Comparison of ENCODE assay signal across 18 mouse cellular contexts in genomic region chr10:75564687-75565265, GRCm38 (mm10). TPM values are rescaled to one million over a fixed set of nuclear protein-coding genes. Genes with fewer than 3 reads are reported as not detected.
DNase-seq lines count a peak whose midpoint lies in the region; ATAC-seq and TF ChIP-seq lines count a peak whose summit lies in the region.
"Had no signal": no experiment of that assay in that cellular context is flagged by ENCODE, and none has a peak within 500 bp of the region (broad histone marks: within the 10 kb centered on the region; RNA-seq: fewer than 3 reads in every experiment).

No protein-coding gene starts in this region.

- no peak for DNase-seq in kidney, adult 2 months
- no peak for DNase-seq in kidney, adult 11 months
- DNase-seq in thymus, adult 2 months = no peak
- no peak for DNase-seq in thymus, postnatal 14 days
- no peak for DNase-seq in right cerebral cortex, adult 2 months (ENCODE audit: low spot score in 2 of 2)
- DNase-seq: adrenal gland, postnatal 10 days; cerebellum, adult 9-10 months; gastrocnemius, postnatal 10 days; heart, postnatal 14 days; lung, embryonic 14.5 days had no signal

- TF ChIP-seq POLR2A in kidney, adult 2 months (IDR thresholded peaks at IDR 0.05; ENCODE audit: low read depth, low read length) = no peak
- no peak for TF ChIP-seq POLR2A in thymus, adult 2 months (IDR thresholded peaks at IDR 0.05; ENCODE audit: control insufficient read depth, extremely low read depth, insufficient read depth, low read length, poor library complexity)

- peaks cover 17% of the 10 kb centered on the region; the same call in 1 of the 2 replicates for H3K4me1 ChIP-seq in kidney, adult 2 months (ENCODE audit: control insufficient read depth, insufficient read depth, low read length)
- peaks cover 36% of the 10 kb centered on the region for H3K4me1 ChIP-seq in thymus, adult 2 months (replicated peaks; ENCODE audit: control insufficient read depth, insufficient read depth, low read length)
- 0 out of 2 replicates have a peak, but pooled peaks cover 7% of the 10 kb centered on the region for H3K4me1 ChIP-seq in intestine, postnatal 0 days (replicated peaks; ENCODE audit: control insufficient read depth, insufficient read depth, low read length)
- H3K4me1 ChIP-seq in hindbrain, embryonic 16.5 days (ENCODE audit: control insufficient read depth, insufficient read depth, low read depth, low read length) = peaks cover 15% of the 10 kb centered on the region

- TF ChIP-seq CTCF in kidney, adult 2 months (conservative IDR thresholded peaks at IDR 0.05; ENCODE audit: insufficient read depth, insufficient read length, low read depth, low read length) = no peak
- no peak for TF ChIP-seq CTCF in thymus, adult 2 months (IDR thresholded peaks at IDR 0.05; ENCODE audit: borderline replicate concordance, control insufficient read depth, extremely low read depth, insufficient read depth, low read length, poor library complexity)
- no peak for TF ChIP-seq CTCF in intestine, postnatal 0 days (IDR thresholded peaks at IDR 0.05; ENCODE audit: low read depth)

- H3K9ac ChIP-seq in intestine, postnatal 0 days (ENCODE audit: low read depth, low read length) = peak overlapping the region; percentile 26; the same call in 1 of the 2 replicates
- H3K9ac ChIP-seq in hindbrain, embryonic 16.5 days (ENCODE audit: low read depth, low read length) = no peak overlapping the region
- H3K9ac ChIP-seq: hindbrain, embryonic 15.5 days; limb, embryonic 12.5 days; lung, embryonic 14.5 days; neural tube, embryonic 12.5 days had no signal

- peak overlapping the region; percentile 82 for H3K27ac ChIP-seq in kidney, adult 2 months (ENCODE audit: insufficient read depth, low read depth, low read length)
- H3K27ac ChIP-seq in thymus, adult 2 months (ENCODE audit: control insufficient read depth, insufficient read depth, low read length) = peak overlapping the region; percentile 75
- peak overlapping the region; percentile 89 for H3K27ac ChIP-seq in intestine, postnatal 0 days (ENCODE audit: low read depth, low read length)
- no peak overlapping the region for H3K27ac ChIP-seq in hindbrain, embryonic 16.5 days (ENCODE audit: low read depth, low read length)
- H3K27ac ChIP-seq: heart, embryonic 10.5 days; hindbrain, embryonic 15.5 days; left cerebral cortex, adult 2 months; limb, embryonic 12.5 days; neural tube, embryonic 12.5 days had no signal

- H3K27me3 ChIP-seq in kidney, adult 2 months (replicated peaks; ENCODE audit: control insufficient read depth, insufficient read depth, low read length) = no peaks in the 10 kb centered on the region
- peaks cover 9% of the 10 kb centered on the region for H3K27me3 ChIP-seq in thymus, adult 2 months (ENCODE audit: control insufficient read depth, insufficient read depth, low read length)
- H3K27me3 ChIP-seq in intestine, postnatal 0 days (replicated peaks; ENCODE audit: control insufficient read depth, insufficient read depth, low read length) = peaks cover 18% of the 10 kb centered on the region
- H3K27me3 ChIP-seq in hindbrain, embryonic 16.5 days (replicated peaks; ENCODE audit: control insufficient read depth, insufficient read depth, low read length) = no peaks in the 10 kb centered on the region
- H3K27me3 ChIP-seq: hindbrain, embryonic 15.5 days had no signal

- ATAC-seq in intestine, postnatal 0 days = no peak
- no peak for ATAC-seq in hindbrain, embryonic 16.5 days

- H3K4me3 ChIP-seq in kidney, adult 2 months (ENCODE audit: insufficient read depth, low read depth, low read length) = peak overlapping the region; percentile 24
- no peak overlapping the region for H3K4me3 ChIP-seq in thymus, adult 2 months (ENCODE audit: control insufficient read depth, insufficient read depth, low read length)
- peak overlapping the region; percentile 20; the same call in 1 of the 2 replicates for H3K4me3 ChIP-seq in intestine, postnatal 0 days (ENCODE audit: low read depth, low read length)
- H3K4me3 ChIP-seq in hindbrain, embryonic 16.5 days (ENCODE audit: low read length) = no peak overlapping the region
- H3K4me3 ChIP-seq: heart, embryonic 10.5 days; hindbrain, embryonic 15.5 days; left cerebral cortex, adult 2 months; limb, embryonic 12.5 days; neural tube, embryonic 12.5 days had no signal

- H3K9me3 ChIP-seq in intestine, postnatal 0 days (ENCODE audit: control insufficient read depth) = no peaks in the 10 kb centered on the region
- H3K9me3 ChIP-seq in hindbrain, embryonic 16.5 days (ENCODE audit: control insufficient read depth, low read length) = no peaks in the 10 kb centered on the region
- H3K9me3 ChIP-seq: heart, embryonic 10.5 days; hindbrain, embryonic 15.5 days; limb, embryonic 12.5 days; neural tube, embryonic 12.5 days had no signal

- peak overlapping the region; percentile 57 for H3K4me2 ChIP-seq in intestine, postnatal 0 days (replicated peaks; ENCODE audit: low read depth)
- no peak overlapping the region for H3K4me2 ChIP-seq in hindbrain, embryonic 16.5 days (ENCODE audit: low read length)
- H3K4me2 ChIP-seq: hindbrain, embryonic 15.5 days; limb, embryonic 12.5 days; lung, embryonic 14.5 days; neural tube, embryonic 12.5 days had no signal

- WGBS in kidney, adult 2 months = 57% methylated on average over 12 of the region's 12 CpGs
- 45% methylated on average over 12 of the region's 12 CpGs for WGBS in thymus, adult 2 months
- WGBS in intestine, postnatal 0 days = 76% methylated on average over 12 of the region's 12 CpGs
- 91% methylated on average over 12 of the region's 12 CpGs for WGBS in hindbrain, embryonic 16.5 days

- H3K36me3 ChIP-seq in kidney, adult 2 months (ENCODE audit: control insufficient read depth, insufficient read depth, low read length) = no peaks in the 10 kb centered on the region
- H3K36me3 ChIP-seq in thymus, adult 2 months (ENCODE audit: control insufficient read depth, insufficient read depth, low read length) = no peaks in the 10 kb centered on the region
- no peaks in the 10 kb centered on the region for H3K36me3 ChIP-seq in intestine, postnatal 0 days (ENCODE audit: control insufficient read depth, insufficient read depth)
- H3K36me3 ChIP-seq in hindbrain, embryonic 16.5 days (ENCODE audit: control insufficient read depth, insufficient read depth, low read length) = no peaks in the 10 kb centered on the region
- H3K36me3 ChIP-seq: heart, embryonic 10.5 days; hindbrain, embryonic 15.5 days; limb, embryonic 12.5 days; neural tube, embryonic 12.5 days had no signal

RNA-seq across cellular contexts. Expression of gene Ggt1, which starts 3.4 kb away (rescaled TPM):
- polyA plus RNA-seq in kidney, adult 2 months (2012; rRNA removed) = 881 and 1,007 TPM in 2 replicates
- 5.6 and 6.9 TPM in 2 replicates for polyA plus RNA-seq in thymus, adult 2 months (2012; rRNA removed)
- 131 and 132 TPM in 2 replicates for polyA plus RNA-seq in intestine, postnatal 0 days (2015; fragmentation: Nextera tagmentation; extraction: Ambion mirVana)
- polyA plus RNA-seq in hindbrain, embryonic 16.5 days (2015; fragmentation: Nextera tagmentation; extraction: Ambion mirVana) = 0.69 and 2.1 TPM in 2 replicates

RNA-seq across cellular contexts. Expression of gene Lrrc75b, which starts 4.6 kb away (rescaled TPM):
- 2.1 and 2.2 TPM in 2 replicates for polyA plus RNA-seq in kidney, adult 2 months (2012; rRNA removed)
- 1.8 and 2.2 TPM in 2 replicates for polyA plus RNA-seq in thymus, adult 2 months (2012; rRNA removed)
- 1.2 and 1.8 TPM in 2 replicates for polyA plus RNA-seq in intestine, postnatal 0 days (2015; fragmentation: Nextera tagmentation; extraction: Ambion mirVana)
- polyA plus RNA-seq in hindbrain, embryonic 16.5 days (2015; fragmentation: Nextera tagmentation; extraction: Ambion mirVana) = 38.9 and 44.7 TPM in 2 replicates

RNA-seq across cellular contexts. Expression of gene Ggt5, which starts 24.4 kb away (rescaled TPM):
- 34.5 and 48.3 TPM in 2 replicates for polyA plus RNA-seq in kidney, adult 2 months (2012; rRNA removed)
- 49.5 and 73.6 TPM in 2 replicates for polyA plus RNA-seq in thymus, adult 2 months (2012; rRNA removed)
- 4.0 and 4.9 TPM in 2 replicates for polyA plus RNA-seq in intestine, postnatal 0 days (2015; fragmentation: Nextera tagmentation; extraction: Ambion mirVana)
- polyA plus RNA-seq in hindbrain, embryonic 16.5 days (2015; fragmentation: Nextera tagmentation; extraction: Ambion mirVana) = 2.9 and 3.5 TPM in 2 replicates
- polyA plus RNA-seq: C2C12 had no signal

RNA-seq across cellular contexts. Expression of gene Gucd1, which starts 47.0 kb away (rescaled TPM):
- 124 and 164 TPM in 2 replicates for polyA plus RNA-seq in kidney, adult 2 months (2012; rRNA removed)
- 77.0 and 80.5 TPM in 2 replicates for polyA plus RNA-seq in thymus, adult 2 months (2012; rRNA removed)
- polyA plus RNA-seq in intestine, postnatal 0 days (2015; fragmentation: Nextera tagmentation; extraction: Ambion mirVana) = 80.9 and 84.6 TPM in 2 replicates
- polyA plus RNA-seq in hindbrain, embryonic 16.5 days (2015; fragmentation: Nextera tagmentation; extraction: Ambion mirVana) = 15.4 and 19.8 TPM in 2 replicates

RNA-seq across cellular contexts. Expression of gene Snrpd3, which starts 47.4 kb away (rescaled TPM):
- polyA plus RNA-seq in kidney, adult 2 months (2012; rRNA removed) = 27.0 and 41.2 TPM in 2 replicates
- 25.1 and 28.3 TPM in 2 replicates for polyA plus RNA-seq in thymus, adult 2 months (2012; rRNA removed)
- polyA plus RNA-seq in intestine, postnatal 0 days (2015; fragmentation: Nextera tagmentation; extraction: Ambion mirVana) = 62.6 and 63.3 TPM in 2 replicates
- 114 and 124 TPM in 2 replicates for polyA plus RNA-seq in hindbrain, embryonic 16.5 days (2015; fragmentation: Nextera tagmentation; extraction: Ambion mirVana)

Comparison
In these comparisons a context has a peak if more than half of its experiments do, and no peak if none do; other contexts are left out.
1. H3K4me3 ChIP-seq: peak in kidney, adult 2 months (single experiment) and intestine, postnatal 0 days (single experiment); none in thymus, adult 2 months (single experiment) and hindbrain, embryonic 16.5 days (single experiment).
2. RNA of gene Ggt1, which starts 3.4 kb away (polyA plus RNA-seq): 881 to 1,007 TPM in kidney, adult 2 months and 131 to 132 TPM in intestine, postnatal 0 days; 5.6 to 6.9 TPM in thymus, adult 2 months and 0.69 to 2.1 TPM in hindbrain, embryonic 16.5 days; every median in the first group is over 10 times any median in the second.
3. RNA of gene Lrrc75b, which starts 4.6 kb away (polyA plus RNA-seq): 38.9 to 44.7 TPM in hindbrain, embryonic 16.5 days; 2.1 to 2.2 TPM in kidney, adult 2 months, 1.8 to 2.2 TPM in thymus, adult 2 months and 1.2 to 1.8 TPM in intestine, postnatal 0 days; every median in the first group is over 10 times any median in the second.